Mouse (Mus musculus) embryonic facial prominence, embryonic 13.5 days (tissue): ENCODE data around the gene Angptl4. TPM values are rescaled to one million over a fixed set of nuclear protein-coding genes. Genes with fewer than 3 reads are reported as not detected.

Experiments
- polyA plus RNA-seq: library from polyadenylated mRNA; unstranded; fragments of >200 nt; fragmentation: Nextera tagmentation; extraction: Ambion mirVana; gene quantifications from 2 replicates; pipeline ENCODE4 v1.2.1, GENCODE M21; 2015

Angptl4 gene
- polyA plus RNA-seq, 1 experiment from 2014 or later: 60.7 TPM

Other genes starting within 250 kb of the Angptl4 start
- gene Myo1f, start 226.1 kb downstream of the Angptl4 start, polyA plus RNA-seq: 2.6 and 4.2 TPM in 2 replicates
- gene Zfp414, start 152.7 kb downstream of the Angptl4 start, polyA plus RNA-seq: 49.1 and 50.2 TPM in 2 replicates
- gene Pram1, start 143.8 kb downstream of the Angptl4 start, polyA plus RNA-seq: 0.72 and 0.91 TPM in 2 replicates
- gene Hnrnpm, start 95.0 kb downstream of the Angptl4 start, polyA plus RNA-seq: 372 and 384 TPM in 2 replicates
- 42.6 and 46.9 TPM in 2 replicates for gene March2, start 63.2 kb downstream of the Angptl4 start, polyA plus RNA-seq
- gene Rab11b, start 21.3 kb downstream of the Angptl4 start, polyA plus RNA-seq: 324 and 385 TPM in 2 replicates
- gene Kank3, start 28.7 kb upstream of the Angptl4 start, polyA plus RNA-seq: 34.4 and 37.9 TPM in 2 replicates
- gene Rps28, start 42.7 kb upstream of the Angptl4 start, polyA plus RNA-seq: 1,111 and 1,168 TPM in 2 replicates
- 464 and 506 TPM in 2 replicates for gene Ndufa7, start 42.7 kb upstream of the Angptl4 start, polyA plus RNA-seq
- gene Cd320, start 61.3 kb upstream of the Angptl4 start, polyA plus RNA-seq: 57.8 and 66.4 TPM in 2 replicates
- not detected in 2 replicates for gene Gm7029, start 92.0 kb upstream of the Angptl4 start, polyA plus RNA-seq
- 7.2 and 7.3 TPM in 2 replicates for gene Kifc1, start 108.8 kb upstream of the Angptl4 start, polyA plus RNA-seq
- 0.27 TPM in 1 of 2 replicates, not detected in the other for gene Platr17, start 123.3 kb upstream of the Angptl4 start, polyA plus RNA-seq
- 57.7 and 58.9 TPM in 2 replicates for gene Daxx, start 127.6 kb upstream of the Angptl4 start, polyA plus RNA-seq
- gene Tapbp, start 134.1 kb upstream of the Angptl4 start, polyA plus RNA-seq: 26.6 and 31.9 TPM in 2 replicates
- gene Zbtb22, start 134.1 kb upstream of the Angptl4 start, polyA plus RNA-seq: 15.4 and 17.6 TPM in 2 replicates
- gene Rgl2, start 147.7 kb upstream of the Angptl4 start, polyA plus RNA-seq: 61.2 and 63.7 TPM in 2 replicates
- gene Pfdn6, start 158.5 kb upstream of the Angptl4 start, polyA plus RNA-seq: 176 and 190 TPM in 2 replicates
- gene Wdr46, start 158.8 kb upstream of the Angptl4 start, polyA plus RNA-seq: 36.2 and 40.7 TPM in 2 replicates
- 7.0 and 7.2 TPM in 2 replicates for gene B3galt4, start 169.7 kb upstream of the Angptl4 start, polyA plus RNA-seq
- 45.7 and 49.6 TPM in 2 replicates for gene Vps52, start 174.0 kb upstream of the Angptl4 start, polyA plus RNA-seq
- gene Rps18, start 174.2 kb upstream of the Angptl4 start, polyA plus RNA-seq: 1,782 and 1,797 TPM in 2 replicates
- gene H2-K1, start 218.5 kb upstream of the Angptl4 start, polyA plus RNA-seq: 8.5 and 14.6 TPM in 2 replicates
- 17.1 and 22.3 TPM in 2 replicates for gene Ring1, start 242.8 kb upstream of the Angptl4 start, polyA plus RNA-seq
- 57.4 and 58.8 TPM in 2 replicates for gene H2-Ke6, start 246.2 kb upstream of the Angptl4 start, polyA plus RNA-seq
- gene Slc39a7, start 249.9 kb upstream of the Angptl4 start, polyA plus RNA-seq: 201 and 212 TPM in 2 replicates
- gene Rxrb, start 250.0 kb upstream of the Angptl4 start, polyA plus RNA-seq: 53.4 and 56.4 TPM in 2 replicates